Mouse (Mus musculus) T-helper 17 cell (primary cell): ENCODE measurements around the gene Cmip.

ENCODE experiments used
- in situ Hi-C, 2 experiments: fragments of 300-600 bp; cut with MboI, MseI; formaldehyde crosslinking; loops; 1 replicate in 1 of 2; 2 replicates in 1 of 2; pipeline ENCODE4 v1.15.1; 2025; ENCODE audit warnings: high pct_unique_total_duplicates in 2 of 2

Gene Cmip

GRCm38 (mm10) chr8:117322021-117322420 is 65.2 kb downstream of the Cmip start:
- in situ Hi-C loops = no loop called here

- in situ Hi-C loops = no loop called here
These were observed 65.9 kb downstream of the Cmip start for GRCm38 (mm10) chr8:117322715-117323310.

- in situ Hi-C loops = no loop called here
These were observed 68.0 kb downstream of the Cmip start for GRCm38 (mm10) chr8:117324821-117325220.

GRCm38 (mm10) chr8:117326735-117327134 is 69.9 kb downstream of the Cmip start:
- in situ Hi-C loops = no loop called here

GRCm38 (mm10) chr8:117327385-117327837 is 70.5 kb downstream of the Cmip start:
- in situ Hi-C loops = no loop called here

GRCm38 (mm10) chr8:117328758-117329157 is 71.9 kb downstream of the Cmip start:
- in situ Hi-C loops = no loop called here

- in situ Hi-C loops = no loop called here
These were observed 72.3 kb downstream of the Cmip start for GRCm38 (mm10) chr8:117329167-117329566.

- in situ Hi-C loops = no loop called here
These were observed 73.0 kb downstream of the Cmip start for GRCm38 (mm10) chr8:117329903-117330302.

- in situ Hi-C loops = no loop called here
These were observed 75.6 kb downstream of the Cmip start for GRCm38 (mm10) chr8:117332229-117333010.

- in situ Hi-C loops = no loop called here
These were observed 76.8 kb downstream of the Cmip start for GRCm38 (mm10) chr8:117333619-117334018.

GRCm38 (mm10) chr8:117334058-117334747 is 77.3 kb downstream of the Cmip start:
- in situ Hi-C loops = no loop called here

- in situ Hi-C loops = no loop called here
These were observed 78.0 kb downstream of the Cmip start for GRCm38 (mm10) chr8:117334748-117335393.

GRCm38 (mm10) chr8:117335423-117335822 is 78.6 kb downstream of the Cmip start:
- in situ Hi-C loops = no loop called here

- in situ Hi-C loops = no loop called here
These were observed 80.3 kb downstream of the Cmip start for GRCm38 (mm10) chr8:117337188-117337587.

- in situ Hi-C loops = no loop called here
These were observed 81.8 kb downstream of the Cmip start for GRCm38 (mm10) chr8:117338678-117339077.

- in situ Hi-C loops = no loop called here
These were observed 82.6 kb downstream of the Cmip start for GRCm38 (mm10) chr8:117339296-117339957.

- in situ Hi-C loops = no loop called here
These were observed 83.2 kb downstream of the Cmip start for GRCm38 (mm10) chr8:117339958-117340651.

GRCm38 (mm10) chr8:117340800-117341199 is 83.9 kb downstream of the Cmip start:
- in situ Hi-C loops = no loop called here

- in situ Hi-C loops = no loop called here
These were observed 86.0 kb downstream of the Cmip start for GRCm38 (mm10) chr8:117342735-117343385.

- in situ Hi-C loops = no loop called here
These were observed 86.6 kb downstream of the Cmip start for GRCm38 (mm10) chr8:117343484-117343883.
